Mouse (Mus musculus): ENCODE measurements around the gene Cd83. TPM values are rescaled to one million over a fixed set of nuclear protein-coding genes. Genes with fewer than 3 reads are reported as not detected.

The Cd83 gene
- polyA plus RNA-seq, 2 experiments = 12.1 to 22.6 TPM

DNA sequence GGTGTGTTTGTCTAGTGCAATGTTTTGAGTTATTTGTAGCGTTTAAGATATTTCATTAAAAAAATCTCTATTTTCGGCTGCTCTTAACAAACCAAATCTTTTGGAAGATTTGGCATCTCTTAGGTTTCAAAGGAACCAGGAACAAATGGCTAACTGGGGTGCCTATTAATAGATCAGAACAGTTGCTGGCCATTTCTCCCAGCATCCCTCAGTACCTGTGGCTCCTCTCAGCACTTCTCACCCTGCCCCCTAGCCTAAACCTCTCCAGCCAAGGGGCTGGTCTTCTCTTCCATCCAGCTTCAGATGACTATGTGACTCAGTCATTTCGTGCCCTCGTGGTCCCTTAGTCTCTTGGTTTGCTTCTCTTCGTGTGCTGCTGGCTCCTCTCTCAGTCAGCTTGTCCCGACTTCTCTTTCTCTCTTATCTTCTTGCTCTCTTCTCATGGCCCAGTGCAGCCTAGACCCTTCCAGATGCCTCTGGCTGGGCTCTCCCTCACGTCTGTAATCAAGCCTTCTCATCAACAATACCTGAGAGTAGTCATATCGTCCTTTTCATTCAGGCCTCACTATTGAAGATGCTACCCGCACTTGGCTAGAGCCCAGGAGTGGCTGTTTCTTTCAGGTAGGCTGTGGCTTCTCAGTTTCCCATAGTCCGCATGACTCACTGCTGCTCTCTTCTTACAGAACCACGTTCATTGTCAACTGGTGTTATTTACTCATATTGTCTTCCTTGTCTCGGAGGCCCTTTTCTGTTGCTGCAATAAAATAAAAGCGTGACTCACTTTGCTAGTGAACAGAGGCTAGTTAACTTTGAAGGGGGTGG is 9.8 kb upstream of the Cd83 start:
- H3K36me3 ChIP-seq (ENCODE audit: control insufficient read depth, insufficient read depth, low read length) = no peaks in the 10 kb centered on the region
- H3K4me3 ChIP-seq (replicated peaks; ENCODE audit: low read length) = no peak overlapping the region
- ATAC-seq (ENCODE audit: low FRiP score, low read depth) (no peak), DNase-seq (ENCODE audit: low spot score) (no peak)
- no peak for TF ChIP-seq POLR2A (IDR thresholded peaks at IDR 0.05; ENCODE audit: borderline replicate concordance, extremely low read depth, insufficient read depth, insufficient read length)
- H3K27me3 ChIP-seq (ENCODE audit: control insufficient read depth, insufficient read depth, low read length) = no peaks in the 10 kb centered on the region
- H3K9me3 ChIP-seq (ENCODE audit: control insufficient read depth, low read length) = no peaks in the 10 kb centered on the region
- no peak overlapping the region for H3K27ac ChIP-seq (replicated peaks; ENCODE audit: low read depth, low read length)
- H3K4me2 ChIP-seq (replicated peaks; ENCODE audit: low read depth, low read length, severe bottlenecking) = no peak overlapping the region
- WGBS = 77% methylated on average over 13 of the region's 13 CpGs
- H3K9ac ChIP-seq (ENCODE audit: low read depth, low read length, severe bottlenecking) = no peak overlapping the region
- H3K4me1 ChIP-seq (ENCODE audit: control insufficient read depth, insufficient read depth, low read length) = 0 out of 2 replicates have a peak, but pooled peaks cover 3% of the 10 kb centered on the region

DNA sequence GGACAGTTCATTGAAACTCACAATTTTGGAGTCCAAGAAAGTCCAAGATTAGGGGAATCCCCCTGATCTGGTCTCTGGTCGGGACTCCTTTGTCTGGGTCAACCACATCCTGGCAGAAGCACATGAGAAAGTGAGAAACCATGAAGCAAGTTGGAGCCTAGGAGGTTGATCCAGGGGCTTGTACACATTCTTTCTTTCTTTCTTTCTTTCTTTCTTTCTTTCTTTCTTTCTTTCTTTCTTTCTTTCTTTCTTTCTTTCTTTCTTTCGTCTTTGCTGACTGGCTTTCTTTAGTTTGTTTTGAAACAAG is 9.2 kb upstream of the Cd83 start:
- ATAC-seq (ENCODE audit: low FRiP score, low read depth) (no peak), DNase-seq (ENCODE audit: low spot score) (no peak)
- no peak overlapping the region for H3K4me2 ChIP-seq (replicated peaks; ENCODE audit: low read depth, low read length, severe bottlenecking)
- no peak overlapping the region for H3K27ac ChIP-seq (replicated peaks; ENCODE audit: low read depth, low read length)
- no peak overlapping the region for H3K4me3 ChIP-seq (replicated peaks; ENCODE audit: low read length)
- TF ChIP-seq POLR2A (IDR thresholded peaks at IDR 0.05; ENCODE audit: borderline replicate concordance, extremely low read depth, insufficient read depth, insufficient read length) = no peak
- no peaks in the 10 kb centered on the region for H3K9me3 ChIP-seq (ENCODE audit: control insufficient read depth, low read length)
- 82% methylated on average over 2 of the region's 2 CpGs for WGBS
- no peaks in the 10 kb centered on the region for H3K27me3 ChIP-seq (ENCODE audit: control insufficient read depth, insufficient read depth, low read length)
- 0 out of 2 replicates have a peak, but pooled peaks cover 3% of the 10 kb centered on the region for H3K4me1 ChIP-seq (ENCODE audit: control insufficient read depth, insufficient read depth, low read length)
- no peaks in the 10 kb centered on the region for H3K36me3 ChIP-seq (ENCODE audit: control insufficient read depth, insufficient read depth, low read length)
- H3K9ac ChIP-seq (ENCODE audit: low read depth, low read length, severe bottlenecking) = no peak overlapping the region

DNA sequence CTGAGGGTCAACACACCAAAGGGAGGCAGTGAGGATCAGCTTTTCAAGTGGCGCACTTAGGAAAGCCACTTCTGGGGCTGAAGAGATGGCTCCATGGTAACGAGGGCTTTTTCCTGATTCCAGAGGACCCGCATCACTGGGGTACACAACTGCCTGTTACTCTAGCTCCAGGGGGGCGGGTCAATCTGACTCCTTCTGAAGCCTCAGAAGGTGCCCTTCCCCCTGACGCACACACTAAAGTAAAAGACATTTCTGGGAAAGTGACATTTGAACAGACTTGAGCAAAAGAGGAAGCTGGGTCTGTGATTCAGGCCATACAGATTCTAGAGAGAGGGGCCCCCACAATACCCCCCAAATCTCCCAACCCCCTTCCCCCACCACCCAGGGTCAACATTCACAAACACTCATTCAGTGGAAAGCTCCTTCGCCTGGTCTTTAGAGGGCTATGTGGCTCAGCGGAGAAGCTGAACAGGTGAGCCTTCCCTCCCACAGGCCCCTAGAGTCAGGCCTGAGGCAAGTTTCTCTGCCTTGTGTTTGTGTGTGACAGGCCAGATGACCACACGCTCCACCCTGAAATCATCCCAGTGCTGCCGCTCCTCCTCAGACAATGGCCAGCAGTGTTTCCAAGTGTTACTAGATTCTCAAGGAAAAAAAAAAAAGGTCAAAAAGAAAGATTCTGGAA is 7.1 kb upstream of the Cd83 start:
- 70% methylated on average over 9 of the region's 9 CpGs for WGBS
- no peak overlapping the region for H3K9ac ChIP-seq (ENCODE audit: low read depth, low read length, severe bottlenecking)
- H3K9me3 ChIP-seq (ENCODE audit: control insufficient read depth, low read length) = no peaks in the 10 kb centered on the region
- TF ChIP-seq POLR2A (IDR thresholded peaks at IDR 0.05; ENCODE audit: borderline replicate concordance, extremely low read depth, insufficient read depth, insufficient read length) = no peak
- no peaks in the 10 kb centered on the region for H3K36me3 ChIP-seq (ENCODE audit: control insufficient read depth, insufficient read depth, low read length)
- DNase-seq (ENCODE audit: low spot score) = no peak
- H3K27me3 ChIP-seq (ENCODE audit: control insufficient read depth, insufficient read depth, low read length) = no peaks in the 10 kb centered on the region
- no peak overlapping the region for H3K4me2 ChIP-seq (replicated peaks; ENCODE audit: low read depth, low read length, severe bottlenecking)
- 0 out of 2 replicates have a peak, but pooled peaks cover 3% of the 10 kb centered on the region for H3K4me1 ChIP-seq (ENCODE audit: control insufficient read depth, insufficient read depth, low read length)
- no peak for ATAC-seq (ENCODE audit: low FRiP score, low read depth)
- H3K27ac ChIP-seq (replicated peaks; ENCODE audit: low read depth, low read length) = no peak overlapping the region
- H3K4me3 ChIP-seq (replicated peaks; ENCODE audit: low read length) = no peak overlapping the region

DNA sequence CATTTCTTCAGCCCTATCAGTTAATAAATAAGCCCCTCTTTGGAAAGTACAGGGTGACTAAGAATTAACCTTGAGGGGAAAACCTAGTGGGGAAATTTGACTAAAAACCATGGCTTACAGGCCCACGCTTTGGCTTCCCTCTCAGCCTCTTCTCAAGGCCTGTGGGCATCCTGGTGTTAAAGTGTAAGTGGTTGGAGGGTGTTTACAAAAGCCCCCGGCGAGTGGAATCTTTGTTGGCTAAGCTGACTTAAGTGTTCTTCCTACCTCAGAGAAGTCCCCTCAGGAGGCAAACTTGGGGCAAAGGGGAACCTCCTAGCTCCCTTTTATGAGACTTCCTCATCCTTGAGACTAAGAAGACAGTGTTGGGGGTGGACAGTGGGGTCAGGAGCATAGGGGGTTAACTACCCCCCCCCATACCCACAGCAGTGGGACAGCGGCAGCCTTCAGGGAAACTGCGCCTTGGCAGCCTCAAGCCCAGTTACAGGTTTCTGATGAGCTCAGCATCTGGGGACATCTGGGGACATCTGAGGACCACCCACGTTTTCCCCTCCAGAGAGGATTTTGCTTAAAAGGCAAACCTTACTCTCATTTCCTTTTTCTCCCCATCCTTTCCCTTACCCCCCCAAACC is 6.4 kb upstream of the Cd83 start:
- H3K4me1 ChIP-seq (ENCODE audit: control insufficient read depth, insufficient read depth, low read length) = 0 out of 2 replicates have a peak, but pooled peaks cover 3% of the 10 kb centered on the region
- no peak for DNase-seq (ENCODE audit: low spot score)
- H3K36me3 ChIP-seq (ENCODE audit: control insufficient read depth, insufficient read depth, low read length) = no peaks in the 10 kb centered on the region
- no peaks in the 10 kb centered on the region for H3K9me3 ChIP-seq (ENCODE audit: control insufficient read depth, low read length)
- WGBS = 41% methylated on average over 6 of the region's 6 CpGs
- no peak overlapping the region for H3K27ac ChIP-seq (replicated peaks; ENCODE audit: low read depth, low read length)
- H3K4me3 ChIP-seq (replicated peaks; ENCODE audit: low read length) = no peak overlapping the region
- TF ChIP-seq POLR2A (IDR thresholded peaks at IDR 0.05; ENCODE audit: borderline replicate concordance, extremely low read depth, insufficient read depth, insufficient read length) = no peak
- no peaks in the 10 kb centered on the region for H3K27me3 ChIP-seq (ENCODE audit: control insufficient read depth, insufficient read depth, low read length)
- ATAC-seq (ENCODE audit: low FRiP score, low read depth) = no peak
- H3K9ac ChIP-seq (ENCODE audit: low read depth, low read length, severe bottlenecking) = no peak overlapping the region
- H3K4me2 ChIP-seq (replicated peaks; ENCODE audit: low read depth, low read length, severe bottlenecking) = no peak overlapping the region

DNA sequence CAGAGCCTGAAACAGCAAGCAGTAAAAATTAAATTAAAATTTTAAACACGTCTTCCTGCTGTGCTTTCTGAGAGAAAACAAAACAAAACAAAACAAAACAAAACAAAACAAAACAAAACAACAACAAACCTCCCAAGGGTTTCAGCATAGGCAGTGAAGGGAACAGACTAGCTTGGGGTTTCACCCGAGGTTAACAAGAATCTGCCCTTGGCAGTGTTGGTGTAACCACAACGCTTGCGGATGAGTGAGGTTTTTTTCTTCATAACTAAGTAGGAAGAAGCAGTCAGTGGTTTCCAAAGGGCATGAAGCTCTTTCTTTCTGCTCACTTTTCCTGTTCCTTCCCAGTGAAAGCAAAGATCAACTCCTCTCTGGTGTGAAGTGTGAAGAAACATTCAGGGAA is 5.6 kb upstream of the Cd83 start:
- ATAC-seq (ENCODE audit: low FRiP score, low read depth) (no peak), DNase-seq (ENCODE audit: low spot score) (no peak)
- Histone ChIP-seq H3K36me3 (ENCODE audit: control insufficient read depth, insufficient read depth, low read length) (no peaks in the 10 kb centered on the region), H3K4me2 (replicated peaks; ENCODE audit: low read depth, low read length, severe bottlenecking) (no peak overlapping the region), H3K27me3 (ENCODE audit: control insufficient read depth, insufficient read depth, low read length) (no peaks in the 10 kb centered on the region), H3K4me1 (ENCODE audit: control insufficient read depth, insufficient read depth, low read length) (0 out of 2 replicates have a peak, but pooled peaks cover 3% of the 10 kb centered on the region), H3K4me3 (replicated peaks; ENCODE audit: low read length) (no peak overlapping the region), H3K9ac (ENCODE audit: low read depth, low read length, severe bottlenecking) (no peak overlapping the region), H3K27ac (replicated peaks; ENCODE audit: low read depth, low read length) (no peak overlapping the region), H3K9me3 (ENCODE audit: control insufficient read depth, low read length) (no peaks in the 10 kb centered on the region)
- no peak for TF ChIP-seq POLR2A (IDR thresholded peaks at IDR 0.05; ENCODE audit: borderline replicate concordance, extremely low read depth, insufficient read depth, insufficient read length)
- WGBS = 68% methylated on average over 4 of the region's 4 CpGs

All from limb, embryonic 14.5 days (tissue).